Mouse (Mus musculus): ENCODE results near the gene Slk.
"Not testable (repeated sequence)": the region's sequence is repeated elsewhere in the genome, so short reads cannot be mapped to it uniquely, and the experiment has no call there.

Gene Slk

DNA sequence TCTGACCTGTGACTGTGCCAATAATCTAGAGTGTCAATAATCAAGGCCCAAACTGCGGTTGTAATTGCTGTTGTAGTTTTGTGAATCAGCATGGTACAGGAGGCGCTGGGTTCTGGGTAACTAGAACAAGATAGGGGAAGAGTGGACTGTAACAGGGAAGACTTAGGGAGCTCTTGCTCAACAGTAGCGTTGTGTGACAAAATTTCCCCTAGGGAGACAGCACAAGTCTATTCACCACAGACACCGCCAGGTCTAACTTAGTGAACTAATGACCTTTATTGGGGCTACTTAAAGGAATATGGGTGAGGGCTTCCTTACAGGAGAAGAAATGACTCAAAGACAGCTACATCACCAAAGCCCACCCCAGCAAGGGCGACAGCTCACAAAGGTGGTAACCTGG is 9.4 kb upstream of the Slk start:
- DNase-seq (ENCODE audit: low spot score), result no peak

DNA sequence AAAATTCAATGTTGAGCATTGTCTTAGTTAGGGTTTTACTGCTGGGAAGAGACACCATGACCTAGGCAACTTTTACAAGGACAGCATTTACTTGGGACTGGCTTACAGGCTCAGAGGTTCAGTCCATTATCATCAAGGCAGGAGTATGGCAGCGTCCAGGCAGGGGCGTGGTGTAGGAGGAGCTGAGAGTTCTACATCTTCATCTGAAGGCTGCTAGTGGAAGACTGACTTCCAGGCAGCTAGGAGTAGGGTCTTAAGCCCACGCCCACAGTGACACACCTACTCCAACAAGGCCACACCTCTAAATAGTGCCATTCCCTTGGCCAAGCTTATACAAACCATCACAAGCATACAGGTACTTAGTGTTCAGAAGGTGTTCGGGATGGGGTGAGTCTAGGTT is 7.5 kb upstream of the Slk start:
- DNase-seq (ENCODE audit: low spot score), result not testable (repeated sequence)

- DNase-seq (ENCODE audit: low spot score), result no peak
These were observed 5.8 kb upstream of the Slk start for GRCm38 (mm10) chr19:47573718-47574117.

- DNase-seq (ENCODE audit: low spot score), result no peak
These were observed 775 bp upstream of the Slk start for GRCm38 (mm10) chr19:47578581-47579224.

GRCm38 (mm10) chr19:47579788-47580631 is 532 bp downstream of the Slk start:
- no peak for DNase-seq (ENCODE audit: low spot score)

DNA sequence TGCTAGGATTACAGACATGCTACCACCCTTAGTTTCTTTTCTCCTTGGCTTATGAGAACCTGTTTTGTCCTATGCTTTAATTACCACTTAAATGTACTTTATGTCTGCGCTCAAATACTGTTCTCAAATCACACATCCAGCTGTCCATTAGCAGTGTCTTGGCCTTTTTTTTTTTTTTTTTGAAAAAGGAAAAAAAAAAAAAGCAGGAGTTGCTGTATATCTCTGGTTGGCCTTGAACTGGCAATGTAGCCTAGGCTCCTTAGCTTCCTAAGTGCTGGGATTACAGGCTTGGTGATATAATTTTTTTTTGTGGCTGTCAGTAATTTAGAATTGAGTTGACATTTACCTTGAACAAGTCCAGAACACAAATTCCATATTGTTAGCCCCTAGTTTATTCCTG is 6.3 kb downstream of the Slk start:
- DNase-seq (ENCODE audit: low spot score), result no peak

- no peak for DNase-seq (ENCODE audit: low spot score)
These were observed 7.5 kb downstream of the Slk start for GRCm38 (mm10) chr19:47587009-47587408.

- no peak for DNase-seq (ENCODE audit: low spot score)
These were observed 29.0 kb downstream of the Slk start for GRCm38 (mm10) chr19:47608513-47608912.

DNA sequence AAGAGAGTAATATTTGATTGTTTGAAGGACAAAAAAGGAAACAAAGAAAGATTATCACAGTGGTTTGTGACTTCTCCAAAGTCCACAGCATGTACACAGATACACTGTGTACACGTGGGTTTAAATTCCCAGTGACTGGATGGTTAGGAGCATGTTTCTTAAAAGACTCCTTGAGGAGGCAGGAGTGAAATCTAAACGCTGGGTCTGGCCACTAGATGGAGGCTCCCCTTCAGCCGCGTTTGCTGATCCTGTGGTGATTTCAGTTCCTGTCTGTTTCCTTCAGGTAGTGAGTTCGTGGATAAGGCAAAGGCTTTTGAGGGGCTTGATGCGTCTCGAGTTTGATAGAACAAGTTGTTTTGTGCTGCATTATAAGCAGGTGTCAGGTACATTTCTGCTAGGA is 34.0 kb downstream of the Slk start:
- no peak for DNase-seq (ENCODE audit: low spot score)

DNA sequence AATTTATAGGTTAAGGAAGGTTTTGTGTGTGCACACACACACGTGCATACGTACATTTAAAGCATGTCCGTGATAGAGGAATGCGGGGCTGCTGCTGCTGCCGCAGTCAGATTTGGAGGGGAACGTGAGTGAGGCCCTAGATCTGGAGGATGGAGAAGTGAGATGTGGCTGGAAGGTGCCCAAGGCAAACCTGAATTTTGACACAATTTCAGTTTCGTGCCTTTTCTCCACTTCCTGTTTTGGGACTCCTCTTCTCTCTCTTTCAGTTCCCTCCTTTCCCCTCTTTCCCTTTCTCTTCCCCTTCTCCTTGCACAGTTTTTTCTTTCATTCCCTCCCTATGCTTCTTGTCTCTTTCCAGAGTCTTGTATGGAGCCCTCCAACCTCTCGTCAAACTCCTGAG is 42.0 kb downstream of the Slk start:
- DNase-seq (ENCODE audit: low spot score), result no peak

DNA sequence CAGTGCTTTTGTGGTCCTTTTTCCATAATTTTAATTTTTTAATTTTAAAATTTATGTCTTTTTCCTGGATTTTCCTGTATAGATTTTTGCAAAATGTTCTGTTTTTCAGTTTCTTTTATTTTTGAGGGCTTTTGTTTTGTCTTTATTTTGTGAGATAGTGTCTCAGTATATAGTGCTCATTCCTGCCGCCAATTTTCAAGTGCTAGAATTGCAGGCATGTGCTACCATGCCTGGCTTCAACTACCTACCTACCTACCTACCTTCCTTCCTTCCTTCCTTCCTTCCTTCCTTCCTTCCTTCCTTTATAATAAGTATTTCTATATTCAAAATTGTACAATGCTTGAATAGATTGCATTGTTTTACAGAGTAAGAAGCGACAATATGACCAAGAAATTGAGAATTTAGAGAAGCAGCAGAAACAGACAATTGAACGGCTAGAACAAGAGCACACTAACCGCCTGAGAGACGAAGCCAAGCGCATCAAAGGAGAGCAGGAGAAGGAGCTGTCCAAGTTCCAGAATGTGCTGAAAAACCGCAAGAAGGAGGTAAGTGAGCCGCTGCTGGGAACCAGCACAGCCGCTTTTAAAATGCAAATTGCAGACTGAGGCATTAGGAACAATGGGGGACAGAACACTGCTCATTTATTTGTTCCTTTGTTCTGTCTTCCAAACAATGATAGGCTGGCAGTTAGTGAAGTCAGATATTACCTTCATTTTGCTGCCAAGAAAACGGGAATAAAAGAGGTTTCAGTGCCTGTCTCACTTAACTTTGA is 45.6 kb downstream of the Slk start:
- DNase-seq (ENCODE audit: low spot score), result no peak

- no peak for DNase-seq (ENCODE audit: low spot score)
These were observed 48.0 kb downstream of the Slk start for GRCm38 (mm10) chr19:47627450-47627849.

DNA sequence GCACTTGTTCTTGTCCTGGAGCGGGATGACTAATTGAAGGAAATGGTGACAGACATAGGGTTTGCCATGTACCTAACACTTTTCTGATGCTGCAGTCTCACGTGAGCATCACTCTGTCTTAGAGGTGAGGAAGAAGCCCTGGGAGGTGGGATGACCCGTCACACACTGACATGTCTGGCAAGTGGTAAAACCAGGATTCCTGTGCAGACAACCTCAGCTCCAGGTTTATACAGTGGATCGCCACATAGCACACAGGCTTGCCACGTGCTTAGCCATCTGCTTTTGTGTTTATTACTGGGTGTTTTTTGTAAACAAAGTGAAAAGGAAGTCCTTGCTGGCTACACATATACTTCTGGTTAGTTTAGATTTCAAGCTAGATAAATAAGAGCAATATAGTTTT is 49.6 kb downstream of the Slk start:
- no peak for DNase-seq (ENCODE audit: low spot score)

GRCm38 (mm10) chr19:47630381-47630780 is 50.9 kb downstream of the Slk start:
- no peak for DNase-seq (ENCODE audit: low spot score)

DNA sequence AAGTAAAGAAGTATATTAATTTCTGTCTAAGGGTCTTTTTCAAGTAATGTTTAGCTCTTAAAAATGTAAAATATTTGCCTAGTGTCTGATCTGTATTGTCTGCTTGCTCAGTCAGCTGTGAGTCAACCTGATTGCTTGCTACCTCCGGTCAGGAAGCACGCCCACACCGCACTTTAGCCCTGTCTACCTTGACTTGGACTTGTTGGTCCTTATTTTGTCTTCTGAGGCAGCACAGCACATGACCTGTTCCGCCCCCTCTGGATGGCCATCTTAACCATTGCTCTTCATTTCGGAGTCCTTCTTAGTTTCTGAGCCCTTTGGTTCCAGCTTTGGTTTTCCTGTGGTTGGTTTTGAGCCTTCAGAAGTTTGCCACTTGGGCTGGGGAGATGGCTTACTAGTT is 52.3 kb downstream of the Slk start:
- no peak for DNase-seq (ENCODE audit: low spot score)

DNA sequence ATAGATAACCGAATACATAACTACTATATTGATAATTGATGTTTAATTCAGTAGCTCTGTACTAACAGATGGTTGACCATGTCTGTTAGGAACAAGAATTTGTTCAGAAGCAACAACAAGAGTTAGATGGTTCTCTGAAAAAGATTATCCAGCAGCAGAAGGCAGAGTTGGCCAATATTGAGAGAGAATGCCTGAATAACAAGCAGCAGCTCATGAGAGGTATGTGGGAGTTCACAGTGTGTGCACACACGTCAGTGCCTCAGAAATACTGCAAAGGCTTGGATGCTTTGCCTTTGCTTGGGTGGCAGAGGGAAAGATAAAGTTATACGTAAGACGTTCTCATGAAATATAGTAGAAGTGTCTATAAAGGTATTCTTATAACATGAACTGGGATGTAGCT is 55.9 kb downstream of the Slk start:
- DNase-seq (ENCODE audit: low spot score), result no peak

DNA sequence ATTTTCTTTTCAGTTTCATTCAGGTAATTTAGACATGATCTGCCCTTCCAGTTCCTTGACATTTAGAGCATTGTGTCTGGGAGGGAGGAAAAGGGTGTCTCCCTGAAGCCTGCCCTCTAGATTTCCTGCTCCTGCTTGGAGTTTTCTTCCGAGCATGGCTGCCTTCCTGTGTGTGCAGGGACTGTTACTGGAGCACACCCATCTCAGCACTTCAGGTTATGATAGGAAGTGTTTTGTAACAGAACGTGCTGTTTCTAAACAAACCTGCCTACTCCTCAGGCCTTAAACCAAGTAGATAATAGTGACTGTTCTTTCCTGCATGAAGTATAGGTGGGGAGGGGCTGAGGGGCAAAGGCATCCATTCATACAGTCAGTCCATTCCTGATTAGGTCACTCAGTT is 64.4 kb downstream of the Slk start:
- DNase-seq (ENCODE audit: low spot score), result no peak

DNA sequence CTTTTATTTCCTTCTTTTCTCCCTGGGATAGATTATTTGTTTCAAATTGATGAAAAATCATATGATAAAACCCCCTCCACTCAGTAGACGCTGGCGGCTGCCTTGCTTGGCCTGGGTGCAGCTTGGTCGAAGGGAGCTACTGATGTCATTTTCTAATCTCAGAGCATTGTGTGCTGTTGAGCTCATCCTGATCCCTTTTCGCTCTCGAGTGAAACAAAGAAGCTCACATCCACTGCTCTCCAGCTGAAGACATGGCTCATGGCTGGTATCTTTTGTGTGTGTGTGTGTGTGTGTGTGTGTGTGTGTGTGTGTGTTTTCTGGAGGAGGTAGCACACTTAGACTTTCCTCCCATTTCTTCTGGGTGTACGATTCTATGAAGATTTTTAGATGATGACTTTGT is 66.1 kb downstream of the Slk start:
- no peak for DNase-seq (ENCODE audit: low spot score)

GRCm38 (mm10) chr19:47646508-47647120 is 67.1 kb downstream of the Slk start:
- no peak for DNase-seq (ENCODE audit: low spot score)

- DNase-seq (ENCODE audit: low spot score), result no peak
These were observed 69.6 kb downstream of the Slk start for GRCm38 (mm10) chr19:47649071-47649470.

GRCm38 (mm10) chr19:47650366-47651159 is 71.1 kb downstream of the Slk start:
- no peak for DNase-seq (ENCODE audit: low spot score)

GRCm38 (mm10) chr19:47651160-47651480 is 71.6 kb downstream of the Slk start:
- DNase-seq (ENCODE audit: low spot score), result no peak
